Mouse (Mus musculus): ENCODE results near the gene Pip5kl1. TPM values are rescaled to one million over a fixed set of nuclear protein-coding genes. Genes with fewer than 3 reads are reported as not detected.

Pip5kl1 gene
- polyA plus RNA-seq, 2 experiments = 0.43 to 1.9 TPM

DNA sequence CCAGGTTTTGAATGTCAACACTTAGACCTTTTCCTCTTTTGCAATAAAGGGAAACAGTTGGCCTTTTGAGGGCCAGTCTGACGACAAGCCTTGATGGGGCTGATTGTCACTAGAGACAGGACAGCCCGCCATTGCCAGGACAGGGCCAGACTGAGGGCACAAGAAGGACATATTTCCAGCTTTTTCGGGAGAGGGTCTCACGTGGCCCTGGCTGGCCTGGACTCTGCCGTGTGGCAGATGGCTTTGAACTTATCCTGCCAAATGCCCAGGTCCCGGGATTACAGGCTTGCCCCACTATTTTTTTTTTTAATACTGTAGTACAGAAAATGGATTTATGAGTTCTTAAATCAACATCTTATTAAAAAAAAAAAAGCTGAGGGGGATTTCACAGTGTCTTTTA is 16.7 kb downstream of the Pip5kl1 start:
- no peak overlapping the region for H3K9ac ChIP-seq (ENCODE audit: low read depth, low read length, severe bottlenecking)
- H3K27me3 ChIP-seq (ENCODE audit: control insufficient read depth, insufficient read depth, low read length) = no peaks in the 10 kb centered on the region
- no peak overlapping the region for H3K4me2 ChIP-seq (replicated peaks; ENCODE audit: low read depth, low read length, severe bottlenecking)
- DNase-seq (ENCODE audit: low spot score) = no peak
- no peak overlapping the region for H3K4me3 ChIP-seq (replicated peaks; ENCODE audit: low read length)
- ATAC-seq (ENCODE audit: low FRiP score, low read depth) = no peak
- peaks cover 20% of the 10 kb centered on the region for H3K4me1 ChIP-seq (ENCODE audit: control insufficient read depth, insufficient read depth, low read length)
- H3K36me3 ChIP-seq (ENCODE audit: control insufficient read depth, insufficient read depth, low read length) = peaks cover 25% of the 10 kb centered on the region
- WGBS = 49% methylated on average over 6 of the region's 6 CpGs
- TF ChIP-seq POLR2A (IDR thresholded peaks at IDR 0.05; ENCODE audit: borderline replicate concordance, extremely low read depth, insufficient read depth, insufficient read length) = no peak
- H3K9me3 ChIP-seq (ENCODE audit: control insufficient read depth, low read length) = no peaks in the 10 kb centered on the region
- H3K27ac ChIP-seq (replicated peaks; ENCODE audit: low read depth, low read length) = no peak overlapping the region

DNA sequence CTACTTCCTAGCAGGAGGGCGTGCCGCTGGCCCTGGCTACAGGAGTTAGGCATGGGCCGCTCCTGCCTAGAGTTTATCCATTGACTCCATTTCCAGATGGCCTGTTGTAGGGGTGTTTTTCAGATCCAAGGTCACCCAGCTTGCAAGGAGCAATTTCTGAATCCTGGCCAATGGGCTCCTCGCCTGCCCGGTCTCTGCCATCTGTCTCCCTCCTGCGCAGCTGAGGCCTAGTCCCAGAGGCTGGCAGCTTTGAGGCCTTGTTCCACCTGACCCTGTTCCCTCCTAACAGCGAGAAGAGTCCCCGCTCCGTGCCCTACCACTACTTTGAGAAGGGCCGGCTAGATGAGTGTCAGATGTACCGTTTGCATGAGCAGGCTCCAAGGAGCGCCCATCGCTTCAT is 22.1 kb downstream of the Pip5kl1 start:
- H3K4me2 ChIP-seq (replicated peaks; ENCODE audit: low read depth, low read length, severe bottlenecking) = no peak overlapping the region
- no peak overlapping the region for H3K9ac ChIP-seq (ENCODE audit: low read depth, low read length, severe bottlenecking)
- no peak for TF ChIP-seq POLR2A (IDR thresholded peaks at IDR 0.05; ENCODE audit: borderline replicate concordance, extremely low read depth, insufficient read depth, insufficient read length)
- no peak for ATAC-seq (ENCODE audit: low FRiP score, low read depth)
- no peaks in the 10 kb centered on the region for H3K27me3 ChIP-seq (ENCODE audit: control insufficient read depth, insufficient read depth, low read length)
- H3K9me3 ChIP-seq (ENCODE audit: control insufficient read depth, low read length) = no peaks in the 10 kb centered on the region
- H3K4me1 ChIP-seq (ENCODE audit: control insufficient read depth, insufficient read depth, low read length) = peaks cover 9% of the 10 kb centered on the region; the same call in 1 of the 2 replicates
- H3K27ac ChIP-seq (replicated peaks; ENCODE audit: low read depth, low read length) = no peak overlapping the region
- peaks cover 35% of the 10 kb centered on the region for H3K36me3 ChIP-seq (ENCODE audit: control insufficient read depth, insufficient read depth, low read length)
- 89% methylated on average over 13 of the region's 13 CpGs for WGBS
- no peak for DNase-seq (ENCODE audit: low spot score)
- no peak overlapping the region for H3K4me3 ChIP-seq (replicated peaks; ENCODE audit: low read length)

DNA sequence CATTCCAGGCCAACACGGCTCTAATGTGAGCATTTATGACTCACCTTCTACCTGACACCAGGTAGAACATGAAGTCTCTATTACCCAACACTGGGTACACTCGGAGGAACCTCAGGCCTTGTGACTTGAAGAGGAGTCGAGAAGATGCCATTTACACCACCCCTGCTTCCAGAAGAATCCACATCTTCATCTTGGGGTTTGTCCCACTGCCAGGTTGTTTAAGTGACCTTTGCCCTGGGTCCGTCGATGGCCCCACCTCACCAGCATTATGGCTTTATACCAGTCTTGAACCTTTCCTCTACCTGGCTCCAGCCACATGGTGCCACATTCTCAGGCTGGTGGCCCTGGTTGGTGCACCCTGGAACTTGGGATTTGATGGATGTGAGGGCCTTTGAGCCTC is 22.7 kb downstream of the Pip5kl1 start:
- H3K27ac ChIP-seq (replicated peaks; ENCODE audit: low read depth, low read length) = no peak overlapping the region
- 85% methylated on average over 5 of the region's 5 CpGs for WGBS
- H3K36me3 ChIP-seq (ENCODE audit: control insufficient read depth, insufficient read depth, low read length) = peaks cover 35% of the 10 kb centered on the region
- no peak overlapping the region for H3K9ac ChIP-seq (ENCODE audit: low read depth, low read length, severe bottlenecking)
- H3K4me3 ChIP-seq (replicated peaks; ENCODE audit: low read length) = no peak overlapping the region
- H3K4me2 ChIP-seq (replicated peaks; ENCODE audit: low read depth, low read length, severe bottlenecking) = no peak overlapping the region
- H3K27me3 ChIP-seq (ENCODE audit: control insufficient read depth, insufficient read depth, low read length) = no peaks in the 10 kb centered on the region
- peaks cover 11% of the 10 kb centered on the region; the same call in 1 of the 2 replicates for H3K4me1 ChIP-seq (ENCODE audit: control insufficient read depth, insufficient read depth, low read length)
- no peak for TF ChIP-seq POLR2A (IDR thresholded peaks at IDR 0.05; ENCODE audit: borderline replicate concordance, extremely low read depth, insufficient read depth, insufficient read length)
- no peak for ATAC-seq (ENCODE audit: low FRiP score, low read depth)
- H3K9me3 ChIP-seq (ENCODE audit: control insufficient read depth, low read length) = no peaks in the 10 kb centered on the region
- no peak for DNase-seq (ENCODE audit: low spot score)

DNA sequence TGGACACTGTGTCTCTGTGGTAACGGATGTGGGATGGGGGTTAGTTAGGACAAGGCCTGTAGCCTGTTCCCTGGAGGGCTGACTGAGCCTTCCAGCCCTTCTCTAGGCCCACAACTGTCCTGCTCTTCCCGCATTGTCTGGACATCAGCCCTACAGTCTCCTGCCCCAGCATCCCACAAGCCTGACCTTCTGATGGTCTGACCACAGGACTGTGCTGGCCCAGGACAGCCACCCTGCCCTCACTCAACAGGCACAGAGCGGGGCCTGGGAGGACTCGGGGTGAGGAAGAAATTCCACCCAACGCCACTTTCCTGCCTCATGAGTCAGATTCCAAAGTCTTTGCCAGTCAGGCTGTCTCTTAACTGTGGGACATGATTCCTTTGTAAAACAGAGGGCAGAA is 23.1 kb downstream of the Pip5kl1 start:
- Histone ChIP-seq H3K27me3 (ENCODE audit: control insufficient read depth, insufficient read depth, low read length) (no peaks in the 10 kb centered on the region), H3K36me3 (ENCODE audit: control insufficient read depth, insufficient read depth, low read length) (peaks cover 33% of the 10 kb centered on the region), H3K4me1 (ENCODE audit: control insufficient read depth, insufficient read depth, low read length) (peaks cover 11% of the 10 kb centered on the region; the same call in 1 of the 2 replicates), H3K27ac (replicated peaks; ENCODE audit: low read depth, low read length) (no peak overlapping the region), H3K4me2 (replicated peaks; ENCODE audit: low read depth, low read length, severe bottlenecking) (no peak overlapping the region), H3K9ac (ENCODE audit: low read depth, low read length, severe bottlenecking) (no peak overlapping the region), H3K9me3 (ENCODE audit: control insufficient read depth, low read length) (no peaks in the 10 kb centered on the region), H3K4me3 (replicated peaks; ENCODE audit: low read length) (no peak overlapping the region)
- no peak for TF ChIP-seq POLR2A (IDR thresholded peaks at IDR 0.05; ENCODE audit: borderline replicate concordance, extremely low read depth, insufficient read depth, insufficient read length)
- ATAC-seq (ENCODE audit: low FRiP score, low read depth) (no peak), DNase-seq (ENCODE audit: low spot score) (no peak)
- WGBS = 93% methylated on average over 5 of the region's 5 CpGs

DNA sequence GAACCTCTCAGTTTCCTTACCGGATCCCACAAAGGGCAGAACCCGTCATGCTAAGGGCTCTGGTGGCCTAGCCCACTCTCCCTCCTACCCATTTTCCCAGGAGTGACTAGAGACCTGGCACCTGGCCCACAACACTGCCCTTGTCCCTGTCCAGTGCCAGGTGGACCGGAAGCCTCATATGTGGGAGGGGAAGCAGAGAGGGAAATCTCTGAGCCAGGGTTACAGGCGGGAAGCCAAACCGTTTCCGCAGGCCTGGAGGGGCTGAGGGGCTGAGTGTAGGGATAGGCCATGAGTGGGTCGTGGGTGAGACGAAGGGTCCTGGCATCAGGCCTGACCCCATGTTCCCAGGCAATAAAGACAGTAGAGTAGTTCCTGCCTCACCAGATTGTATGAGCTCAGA is 23.9 kb downstream of the Pip5kl1 start:
- no peak for TF ChIP-seq POLR2A (IDR thresholded peaks at IDR 0.05; ENCODE audit: borderline replicate concordance, extremely low read depth, insufficient read depth, insufficient read length)
- Histone ChIP-seq H3K4me1 (ENCODE audit: control insufficient read depth, insufficient read depth, low read length) (peaks cover 11% of the 10 kb centered on the region; the same call in 1 of the 2 replicates), H3K9ac (ENCODE audit: low read depth, low read length, severe bottlenecking) (no peak overlapping the region), H3K36me3 (ENCODE audit: control insufficient read depth, insufficient read depth, low read length) (peaks cover 32% of the 10 kb centered on the region), H3K27me3 (ENCODE audit: control insufficient read depth, insufficient read depth, low read length) (no peaks in the 10 kb centered on the region), H3K27ac (replicated peaks; ENCODE audit: low read depth, low read length) (no peak overlapping the region), H3K4me3 (replicated peaks; ENCODE audit: low read length) (no peak overlapping the region), H3K9me3 (ENCODE audit: control insufficient read depth, low read length) (no peaks in the 10 kb centered on the region), H3K4me2 (replicated peaks; ENCODE audit: low read depth, low read length, severe bottlenecking) (no peak overlapping the region)
- no peak for ATAC-seq (ENCODE audit: low FRiP score, low read depth)
- WGBS = 83% methylated on average over 8 of the region's 8 CpGs
- no peak for DNase-seq (ENCODE audit: low spot score)

DNA sequence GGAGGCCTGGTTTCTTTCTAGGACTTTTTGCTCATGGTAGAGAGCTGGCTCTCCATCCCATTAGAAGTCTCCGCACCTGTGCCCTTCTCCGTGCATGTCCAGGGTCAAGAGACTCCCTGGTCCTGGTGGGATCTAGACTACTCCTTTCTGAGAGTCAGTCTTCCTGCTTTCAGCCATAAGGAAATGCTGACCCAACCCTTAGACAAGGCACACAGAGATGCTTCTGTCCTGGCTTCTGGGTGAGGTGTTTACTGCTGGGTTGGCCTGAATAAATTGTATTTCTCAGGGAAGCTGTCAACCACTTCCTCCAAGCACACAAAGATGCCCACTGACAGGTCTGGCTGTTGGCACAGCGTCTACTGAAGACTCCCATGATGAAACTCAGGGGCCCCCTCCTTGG is 24.8 kb downstream of the Pip5kl1 start, which contains the start of gene St6galnac6:
Gene St6galnac6 (plus strand): TSS at position 301 of the 400 bp plus-strand sequence.
- Histone ChIP-seq H3K36me3 (ENCODE audit: control insufficient read depth, insufficient read depth, low read length) (peaks cover 25% of the 10 kb centered on the region), H3K4me1 (ENCODE audit: control insufficient read depth, insufficient read depth, low read length) (peaks cover 11% of the 10 kb centered on the region; the same call in 1 of the 2 replicates), H3K9ac (ENCODE audit: low read depth, low read length, severe bottlenecking) (peak within 1 kb of the TSS; percentile 1; the same call in 1 of the 2 replicates), H3K27me3 (ENCODE audit: control insufficient read depth, insufficient read depth, low read length) (no peaks in the 10 kb centered on the region), H3K27ac (replicated peaks; ENCODE audit: low read depth, low read length) (no peak within 1 kb of the TSS), H3K9me3 (ENCODE audit: control insufficient read depth, low read length) (no peaks in the 10 kb centered on the region), H3K4me3 (replicated peaks; ENCODE audit: low read length) (no peak within 1 kb of the TSS), H3K4me2 (replicated peaks; ENCODE audit: low read depth, low read length, severe bottlenecking) (no peak within 1 kb of the TSS)
- DNase-seq (ENCODE audit: low spot score) = no peak
- 90% methylated on average over 3 of the region's 3 CpGs for WGBS
- no peak for ATAC-seq (ENCODE audit: low FRiP score, low read depth)
- TF ChIP-seq POLR2A (IDR thresholded peaks at IDR 0.05; ENCODE audit: borderline replicate concordance, extremely low read depth, insufficient read depth, insufficient read length) = no peak
